In genomic region chr3:138303771-138304488, GRCm38 (mm10) we compare ENCODE assay signal across 14 mouse cellular contexts. TPM values are rescaled to one million over a fixed set of nuclear protein-coding genes. Genes with fewer than 3 reads are reported as not detected.
DNase-seq lines count a peak whose midpoint lies in the region; ATAC-seq and TF ChIP-seq lines count a peak whose summit lies in the region.
"Had no signal": no experiment of that assay in that cellular context is flagged by ENCODE, and none has a peak within 500 bp of the region (broad histone marks: within the 10 kb centered on the region; RNA-seq: fewer than 3 reads in every experiment).

No protein-coding gene starts in this region.

- no peak overlapping the region for H3K9ac ChIP-seq in lung, embryonic 14.5 days
- no peak overlapping the region for H3K9ac ChIP-seq in embryonic facial prominence, embryonic 15.5 days
- no peak overlapping the region for H3K9ac ChIP-seq in limb, embryonic 15.5 days
- H3K9ac ChIP-seq: hindbrain, embryonic 12.5 days had no signal

- intact Hi-C loops in gastrocnemius, adult 2 months (cut with DNase I): loop anchor here (5.0 kb wide), 1 partner anchor 82 kb away; no protein-coding TSS in a partner anchor
- intact Hi-C loops in gastrocnemius, postnatal 36 days (cut with DNase I): no loop called here

- no peaks in the 10 kb centered on the region for H3K36me3 ChIP-seq in lung, embryonic 14.5 days (ENCODE audit: insufficient read depth)
- H3K36me3 ChIP-seq in embryonic facial prominence, embryonic 15.5 days: no peaks in the 10 kb centered on the region
- no peaks in the 10 kb centered on the region for H3K36me3 ChIP-seq in limb, embryonic 15.5 days
- H3K36me3 ChIP-seq: hindbrain, embryonic 12.5 days had no signal

- H3K4me1 ChIP-seq in lung, embryonic 14.5 days (ENCODE audit: insufficient read depth): peaks cover 37% of the 10 kb centered on the region
- H3K4me1 ChIP-seq in embryonic facial prominence, embryonic 15.5 days: peaks cover 26% of the 10 kb centered on the region
- peaks cover 14% of the 10 kb centered on the region for H3K4me1 ChIP-seq in limb, embryonic 15.5 days
- H3K4me1 ChIP-seq: hindbrain, embryonic 12.5 days had no signal

- no peak for ATAC-seq in lung, embryonic 14.5 days (ENCODE audit: insufficient read depth)
- no peak for ATAC-seq in embryonic facial prominence, embryonic 15.5 days (ENCODE audit: insufficient number of reproducible peaks, low FRiP score, low TSS enrichment, low read depth)
- ATAC-seq in limb, embryonic 15.5 days (ENCODE audit: insufficient number of reproducible peaks, low FRiP score, low TSS enrichment, low read depth): no peak

- no peaks in the 10 kb centered on the region for H3K9me3 ChIP-seq in lung, embryonic 14.5 days (ENCODE audit: low read depth, low read length)
- no peaks in the 10 kb centered on the region for H3K9me3 ChIP-seq in embryonic facial prominence, embryonic 15.5 days (replicated peaks)
- H3K9me3 ChIP-seq in limb, embryonic 15.5 days: no peaks in the 10 kb centered on the region

- WGBS in lung, embryonic 14.5 days: 42% methylated on average over 6 of the region's 6 CpGs
- 68% methylated on average over 6 of the region's 6 CpGs for WGBS in embryonic facial prominence, embryonic 15.5 days
- 55% methylated on average over 6 of the region's 6 CpGs for WGBS in limb, embryonic 15.5 days

- peak overlapping the region; percentile 80 for H3K27ac ChIP-seq in gastrocnemius, adult 2 months
- peak overlapping the region; percentile 85 for H3K27ac ChIP-seq in lung, embryonic 14.5 days (ENCODE audit: low read depth)
- peak overlapping the region; percentile 24 for H3K27ac ChIP-seq in embryonic facial prominence, embryonic 15.5 days (replicated peaks)
- H3K27ac ChIP-seq in limb, embryonic 15.5 days: peak overlapping the region; percentile 63
- H3K27ac ChIP-seq: hindbrain, embryonic 12.5 days had no signal

- TF ChIP-seq CTCF in gastrocnemius, adult 2 months (IDR thresholded peaks at IDR 0.05): no peak
- TF ChIP-seq CTCF in lung, embryonic 14.5 days (IDR thresholded peaks at IDR 0.05; ENCODE audit: low read depth): no peak

- no peak overlapping the region for H3K4me3 ChIP-seq in gastrocnemius, adult 2 months
- no peak overlapping the region for H3K4me3 ChIP-seq in lung, embryonic 14.5 days (ENCODE audit: low read depth, low read length)
- H3K4me3 ChIP-seq in embryonic facial prominence, embryonic 15.5 days (replicated peaks): no peak overlapping the region
- no peak overlapping the region for H3K4me3 ChIP-seq in limb, embryonic 15.5 days
- H3K4me3 ChIP-seq: hindbrain, embryonic 12.5 days had no signal

- no peak overlapping the region for H3K4me2 ChIP-seq in lung, embryonic 14.5 days
- no peak overlapping the region for H3K4me2 ChIP-seq in embryonic facial prominence, embryonic 15.5 days (replicated peaks)
- no peak overlapping the region for H3K4me2 ChIP-seq in limb, embryonic 15.5 days
- H3K4me2 ChIP-seq: hindbrain, embryonic 12.5 days had no signal

- no peaks in the 10 kb centered on the region for H3K27me3 ChIP-seq in lung, embryonic 14.5 days (ENCODE audit: insufficient read depth, low read length)
- no peaks in the 10 kb centered on the region for H3K27me3 ChIP-seq in embryonic facial prominence, embryonic 15.5 days
- H3K27me3 ChIP-seq in limb, embryonic 15.5 days: no peaks in the 10 kb centered on the region
- H3K27me3 ChIP-seq: hindbrain, embryonic 12.5 days had no signal

- DNase-seq in gastrocnemius, adult 2 months: peak; percentile 54
- DNase-seq in gastrocnemius, postnatal 36 days: no peak
- no peak for DNase-seq in lung, embryonic 14.5 days
- DNase-seq in lung, postnatal 4 days: no peak
- no peak for DNase-seq in cerebellum, adult 9-10 months
- no peak for DNase-seq in spleen, adult 18-20 months
- DNase-seq: cerebellum, adult 2 months; left cerebral cortex, postnatal 4 days had no signal

RNA-seq across cellular contexts. Expression of gene Adh6a, which starts 9.2 kb away (rescaled TPM):
- not detected for total RNA-seq in gastrocnemius, adult 2 months (2021)
- total RNA-seq in gastrocnemius, postnatal 36 days (2021): not detected
- 0.14 and 0.62 TPM in 2 replicates for polyA plus RNA-seq in lung, embryonic 14.5 days (2014; fragmentation: Nextera tagmentation; extraction: Ambion mirVana)
- 0.40 TPM in 1 of 2 replicates, not detected in the other for polyA plus RNA-seq in embryonic facial prominence, embryonic 15.5 days (2015; fragmentation: Nextera tagmentation; extraction: Ambion mirVana)
- 0.14 and 0.21 TPM in 2 replicates for polyA plus RNA-seq in limb, embryonic 15.5 days (2015; fragmentation: Nextera tagmentation; extraction: Ambion mirVana)
- total RNA-seq: adrenal gland, adult 18-20 months; layer of hippocampus, adult 8-10 months; left cerebral cortex, postnatal 4 days; megakaryocyte, adult 5-6 weeks had no signal
- polyA plus RNA-seq: cerebellum, adult 2 months; hindbrain, embryonic 12.5 days had no signal

RNA-seq across cellular contexts. Expression of gene Adh6b, which starts 37.6 kb away (rescaled TPM):
- not detected for total RNA-seq in gastrocnemius, adult 2 months (2021)
- total RNA-seq in gastrocnemius, postnatal 36 days (2021): not detected
- 0.30 TPM in 1 of 2 replicates, not detected in the other for polyA plus RNA-seq in lung, embryonic 14.5 days (2014; fragmentation: Nextera tagmentation; extraction: Ambion mirVana)
- 1.2 and 1.3 TPM in 2 replicates for polyA plus RNA-seq in embryonic facial prominence, embryonic 15.5 days (2015; fragmentation: Nextera tagmentation; extraction: Ambion mirVana)
- 2.3 and 2.5 TPM in 2 replicates for polyA plus RNA-seq in limb, embryonic 15.5 days (2015; fragmentation: Nextera tagmentation; extraction: Ambion mirVana)
- total RNA-seq: layer of hippocampus, adult 8-10 months; megakaryocyte, adult 5-6 weeks had no signal
- polyA plus RNA-seq: cerebellum, adult 2 months had no signal

RNA-seq across cellular contexts. Expression of gene Adh1, which starts 43.1 kb away (rescaled TPM):
- 10 to 100 TPM; 19.3 to 27.8 TPM for total RNA-seq in gastrocnemius, adult 2 months (2021)
- 10 to 100 TPM; 37.4 to 44.9 TPM for total RNA-seq in gastrocnemius, postnatal 36 days (2021)
- 883 and 968 TPM in 2 replicates for polyA plus RNA-seq in lung, embryonic 14.5 days (2014; fragmentation: Nextera tagmentation; extraction: Ambion mirVana)
- 30.5 and 31.6 TPM in 2 replicates for polyA plus RNA-seq in embryonic facial prominence, embryonic 15.5 days (2015; fragmentation: Nextera tagmentation; extraction: Ambion mirVana)
- polyA plus RNA-seq in limb, embryonic 15.5 days (2015; fragmentation: Nextera tagmentation; extraction: Ambion mirVana): 44.7 and 62.9 TPM in 2 replicates

Comparison
In these comparisons a context has a peak if more than half of its experiments do, and no peak if none do; other contexts are left out.
1. H3K27ac ChIP-seq: peak in every context shown above with its lines; median percentile 85 in lung, embryonic 14.5 days; 80 in gastrocnemius, adult 2 months; 63 in limb, embryonic 15.5 days; 24 in embryonic facial prominence, embryonic 15.5 days.
2. RNA of gene Adh1, which starts 43.1 kb away (polyA plus RNA-seq): 883 to 968 TPM in lung, embryonic 14.5 days; 44.7 to 62.9 TPM in limb, embryonic 15.5 days and 30.5 to 31.6 TPM in embryonic facial prominence, embryonic 15.5 days; every median in the first group is over 10 times any median in the second.